Mouse (Mus musculus): Measurements from ENCODE around the gene Pdgfra. TPM values are rescaled to one million over a fixed set of nuclear protein-coding genes. Genes with fewer than 3 reads are reported as not detected.

The Pdgfra gene
- polyA plus RNA-seq, 1 experiment, result 16.3 TPM

DNA sequence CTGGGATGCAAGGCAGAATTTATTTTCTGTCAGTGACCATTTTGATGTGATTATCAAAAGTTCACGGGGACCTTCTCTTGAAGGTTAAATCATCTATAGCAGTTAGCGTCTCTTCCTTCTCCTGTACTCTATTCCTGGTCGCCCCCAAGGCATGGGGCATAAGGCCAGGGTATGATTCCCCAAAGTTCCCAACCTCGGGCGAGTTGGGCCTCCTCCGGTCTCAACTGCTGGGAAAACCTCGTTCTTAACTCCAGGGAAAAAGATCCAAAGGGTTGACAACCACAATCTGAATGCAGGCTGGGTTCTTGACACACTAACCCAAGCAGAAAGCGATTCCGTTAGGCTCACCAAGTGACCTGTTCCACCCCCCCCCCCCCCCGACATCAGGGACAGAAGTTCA, 2.7 kb upstream of the Pdgfra start:
- peak; percentile 10 for DNase-seq (ENCODE audit: low read depth)
- TF ChIP-seq CTCF (IDR thresholded peaks at IDR 0.05; ENCODE audit: borderline replicate concordance, extremely low read depth, insufficient read depth, insufficient read length) (no peak), POLR2A (IDR thresholded peaks at IDR 0.05; ENCODE audit: borderline replicate concordance, extremely low read depth, insufficient read depth, insufficient read length, poor library complexity, severe bottlenecking) (no peak)

- DNase-seq (ENCODE audit: low read depth), result peak; percentile 39
- TF ChIP-seq CTCF (IDR thresholded peaks at IDR 0.05; ENCODE audit: borderline replicate concordance, extremely low read depth, insufficient read depth, insufficient read length) (no peak), POLR2A (IDR thresholded peaks at IDR 0.05; ENCODE audit: borderline replicate concordance, extremely low read depth, insufficient read depth, insufficient read length, poor library complexity, severe bottlenecking) (no peak)
Measured at GRCm38 (mm10) chr5:75149880-75150279, 2.2 kb upstream of the Pdgfra start.

GRCm38 (mm10) chr5:75150341-75150981, 1.6 kb upstream of the Pdgfra start:
- TF ChIP-seq CTCF (IDR thresholded peaks at IDR 0.05; ENCODE audit: borderline replicate concordance, extremely low read depth, insufficient read depth, insufficient read length) (no peak), POLR2A (IDR thresholded peaks at IDR 0.05; ENCODE audit: borderline replicate concordance, extremely low read depth, insufficient read depth, insufficient read length, poor library complexity, severe bottlenecking) (no peak)
- peak; percentile 65 for DNase-seq (ENCODE audit: low read depth)

- TF ChIP-seq CTCF (IDR thresholded peaks at IDR 0.05; ENCODE audit: borderline replicate concordance, extremely low read depth, insufficient read depth, insufficient read length), result peak; percentile 70
- TF ChIP-seq POLR2A (IDR thresholded peaks at IDR 0.05; ENCODE audit: borderline replicate concordance, extremely low read depth, insufficient read depth, insufficient read length, poor library complexity, severe bottlenecking), result no peak
- peak; percentile 81 for DNase-seq (ENCODE audit: low read depth)
Measured at GRCm38 (mm10) chr5:75151146-75151900, 769 bp upstream of the Pdgfra start.

- TF ChIP-seq POLR2A (IDR thresholded peaks at IDR 0.05; ENCODE audit: borderline replicate concordance, extremely low read depth, insufficient read depth, insufficient read length, poor library complexity, severe bottlenecking) (no peak), CTCF (IDR thresholded peaks at IDR 0.05; ENCODE audit: borderline replicate concordance, extremely low read depth, insufficient read depth, insufficient read length) (no peak)
- peak; percentile 51 for DNase-seq (ENCODE audit: low read depth)
Measured at GRCm38 (mm10) chr5:75152791-75153625, 916 bp downstream of the Pdgfra start.

- DNase-seq (ENCODE audit: low read depth), result no peak
- TF ChIP-seq CTCF (IDR thresholded peaks at IDR 0.05; ENCODE audit: borderline replicate concordance, extremely low read depth, insufficient read depth, insufficient read length) (no peak), POLR2A (IDR thresholded peaks at IDR 0.05; ENCODE audit: borderline replicate concordance, extremely low read depth, insufficient read depth, insufficient read length, poor library complexity, severe bottlenecking) (no peak)
Measured at GRCm38 (mm10) chr5:75153626-75153960, 1.5 kb downstream of the Pdgfra start.

GRCm38 (mm10) chr5:75153961-75154620, 2.0 kb downstream of the Pdgfra start:
- TF ChIP-seq POLR2A (IDR thresholded peaks at IDR 0.05; ENCODE audit: borderline replicate concordance, extremely low read depth, insufficient read depth, insufficient read length, poor library complexity, severe bottlenecking) (no peak), CTCF (IDR thresholded peaks at IDR 0.05; ENCODE audit: borderline replicate concordance, extremely low read depth, insufficient read depth, insufficient read length) (no peak)
- peak; percentile 35 for DNase-seq (ENCODE audit: low read depth)

DNA sequence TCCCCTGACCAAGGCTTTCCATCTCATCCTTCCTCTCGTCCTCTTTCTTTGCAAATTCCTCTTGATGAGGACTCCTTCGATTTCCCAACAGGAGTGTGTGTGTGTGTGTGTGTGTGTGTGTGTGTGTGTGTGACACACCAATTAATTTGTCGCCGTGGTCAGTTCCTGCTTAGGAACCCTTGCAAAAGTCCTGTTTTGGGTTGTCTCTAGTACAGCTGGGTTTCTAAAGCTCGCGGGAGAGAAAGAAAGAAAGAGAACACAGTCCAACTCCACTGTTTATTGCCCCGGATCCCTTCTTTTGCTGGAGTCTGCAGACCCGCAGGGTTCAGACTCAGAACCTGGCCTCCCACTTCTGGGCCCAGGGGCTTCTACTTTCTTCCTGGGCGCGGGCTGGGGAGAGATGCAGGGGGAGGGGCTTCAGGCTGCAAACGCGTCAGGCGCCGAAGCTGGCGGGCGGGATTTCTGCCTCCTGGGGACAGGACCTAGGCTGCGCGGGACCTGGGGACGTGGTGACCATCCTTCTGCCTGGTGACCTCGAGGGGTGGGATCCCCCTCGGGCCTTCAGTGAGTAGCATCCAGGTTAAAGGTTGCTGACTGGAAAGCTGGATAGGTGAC, 2.6 kb downstream of the Pdgfra start:
- DNase-seq (ENCODE audit: low read depth), result no peak
- TF ChIP-seq CTCF (IDR thresholded peaks at IDR 0.05; ENCODE audit: borderline replicate concordance, extremely low read depth, insufficient read depth, insufficient read length), result no peak
- no peak for TF ChIP-seq POLR2A (IDR thresholded peaks at IDR 0.05; ENCODE audit: borderline replicate concordance, extremely low read depth, insufficient read depth, insufficient read length, poor library complexity, severe bottlenecking)

GRCm38 (mm10) chr5:75155281-75155680, 3.2 kb downstream of the Pdgfra start:
- TF ChIP-seq CTCF (IDR thresholded peaks at IDR 0.05; ENCODE audit: borderline replicate concordance, extremely low read depth, insufficient read depth, insufficient read length) (no peak), POLR2A (IDR thresholded peaks at IDR 0.05; ENCODE audit: borderline replicate concordance, extremely low read depth, insufficient read depth, insufficient read length, poor library complexity, severe bottlenecking) (no peak)
- DNase-seq (ENCODE audit: low read depth), result no peak

DNA sequence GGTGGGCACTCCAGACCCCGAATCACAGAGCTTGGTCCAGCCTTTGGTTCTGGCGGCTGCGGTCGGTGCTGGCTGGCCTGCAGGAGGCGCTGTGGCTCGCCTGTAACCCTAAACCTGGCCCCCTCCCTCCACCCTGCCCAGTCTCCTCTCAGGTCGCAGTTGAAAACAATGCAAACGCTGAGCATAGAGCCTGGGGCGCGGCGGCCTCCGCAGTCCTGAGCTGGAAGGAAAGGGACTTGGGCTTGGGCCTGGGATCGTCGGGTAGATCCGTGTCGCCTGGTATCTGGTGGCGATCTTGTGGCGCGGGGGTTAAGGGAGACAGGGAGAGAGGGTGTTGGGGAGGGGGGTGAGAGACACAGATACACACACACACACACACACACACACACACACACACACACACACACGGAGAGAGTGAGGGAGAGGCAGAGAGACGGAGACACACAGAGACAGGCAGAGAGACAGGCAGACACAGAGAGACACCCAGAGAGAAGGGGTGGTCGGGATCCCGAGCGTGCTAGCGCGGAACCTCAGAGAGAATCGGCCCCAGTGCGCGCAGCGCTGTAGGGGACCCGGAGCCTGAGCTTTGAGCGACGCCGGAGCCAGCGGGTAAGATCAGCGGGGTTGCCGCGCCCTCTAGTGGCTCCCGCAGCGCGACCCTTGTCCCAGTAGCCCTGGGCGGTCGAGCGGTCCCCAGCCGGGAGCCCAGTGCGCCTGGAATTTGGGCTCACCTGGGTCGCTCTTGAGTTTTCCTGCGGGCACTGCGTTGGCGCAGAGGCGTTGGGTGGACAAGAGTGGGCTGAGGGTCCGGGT, 3.9 kb downstream of the Pdgfra start:
- TF ChIP-seq POLR2A (IDR thresholded peaks at IDR 0.05; ENCODE audit: borderline replicate concordance, extremely low read depth, insufficient read depth, insufficient read length, poor library complexity, severe bottlenecking) (no peak), CTCF (IDR thresholded peaks at IDR 0.05; ENCODE audit: borderline replicate concordance, extremely low read depth, insufficient read depth, insufficient read length) (peak; percentile 78)
- peak; percentile 90 for DNase-seq (ENCODE audit: low read depth)
